Mouse (Mus musculus) liver, embryonic 14.5 days (tissue): ENCODE data around the gene Gm29094.

ENCODE experiments used
- CTCF ChIP-seq: IDR thresholded peaks from 2 replicates; pipeline ENCODE4 v1.5.1; 2016; ENCODE audit warnings: antibody characterized with exemption, low read depth, control low read depth
- EP300 ChIP-seq: IDR thresholded peaks from 2 replicates; pipeline ENCODE4 v1.6.1; 2016; ENCODE audit warnings: antibody characterized with exemption, low read depth

DNA sequence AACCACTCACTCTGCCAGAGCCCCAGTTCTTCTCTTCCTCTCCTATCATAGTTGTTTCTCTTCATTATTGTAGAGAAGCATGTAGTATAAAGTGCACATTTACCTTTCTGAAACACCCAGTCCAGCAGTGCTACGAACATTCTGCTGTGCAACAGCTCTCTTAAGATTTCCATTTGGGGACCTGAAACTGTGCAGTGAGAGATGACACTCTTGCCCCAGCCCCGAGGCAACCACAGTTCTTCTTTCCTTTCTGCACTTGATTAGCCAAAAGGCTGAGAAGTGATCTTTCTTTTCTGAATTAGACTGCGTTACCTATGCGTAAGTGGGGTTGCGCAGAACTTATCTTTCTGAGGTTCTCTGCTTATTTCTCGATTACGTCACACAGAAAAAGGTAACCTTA is 28.9 kb downstream of the Gm29094 start:
- TF ChIP-seq EP300 (no peak), CTCF (no peak)
